Mouse (Mus musculus) v-Abl transformed pro-B cells (cell line): ENCODE measurements at regions not wholly inside any gene's neighbourhood (a gene's known extent, or its start where the extent isn't known, plus 50 kb on each side); places are given as distances from the start of the nearest gene placed in this dataset.

Experiments used
- in situ Hi-C, 2 experiments: fragments of 400-800 bp; cut with MboI; formaldehyde crosslinking; loops; one replicate each; pipeline ENCODE4 v1.15.1; 2025; ENCODE audit not compliant: unreplicated experiment in 2 of 2

DNA sequence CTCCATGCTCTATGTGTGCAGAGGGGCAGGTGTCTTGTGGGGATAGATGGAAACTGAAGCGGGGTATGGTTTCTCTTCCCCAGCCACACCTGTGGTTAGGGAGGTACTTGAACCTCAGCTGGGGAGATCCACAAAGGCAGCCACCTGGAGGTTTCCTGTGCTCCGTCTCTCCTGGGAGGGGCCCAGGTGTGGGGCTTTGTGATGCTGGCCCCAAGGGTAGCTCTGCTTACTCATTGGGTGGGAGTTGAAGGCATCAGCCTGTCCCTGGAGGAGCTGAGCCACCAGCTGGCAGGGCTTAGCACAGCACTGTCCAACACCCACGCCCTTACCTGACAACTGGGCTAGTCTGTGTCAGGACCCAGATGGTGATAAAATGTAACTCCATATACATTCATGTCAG is 81.4 kb downstream of the Lhx2 start:
- in situ Hi-C loops, result no loop called here

DNA sequence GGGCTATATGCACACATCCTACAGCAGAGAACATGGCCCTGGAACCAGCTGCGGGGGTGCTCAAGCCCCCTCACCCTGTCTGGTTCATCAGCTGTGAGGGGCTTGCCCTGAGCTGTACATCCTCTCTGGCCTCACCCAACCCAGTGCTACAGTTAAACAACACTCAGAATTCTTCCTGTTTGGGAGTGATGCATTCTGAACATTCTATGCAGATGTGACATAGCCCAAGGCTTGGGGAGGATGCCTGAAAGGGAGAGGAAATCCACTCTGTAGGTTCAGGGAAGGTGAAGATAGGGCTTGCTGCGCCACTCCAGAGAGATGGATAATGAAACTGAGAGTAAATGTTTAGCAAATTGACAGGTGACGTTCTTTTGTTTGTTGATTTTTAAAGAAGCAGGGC is 83.3 kb downstream of the Lhx2 start:
- in situ Hi-C loops, result no loop called here

DNA sequence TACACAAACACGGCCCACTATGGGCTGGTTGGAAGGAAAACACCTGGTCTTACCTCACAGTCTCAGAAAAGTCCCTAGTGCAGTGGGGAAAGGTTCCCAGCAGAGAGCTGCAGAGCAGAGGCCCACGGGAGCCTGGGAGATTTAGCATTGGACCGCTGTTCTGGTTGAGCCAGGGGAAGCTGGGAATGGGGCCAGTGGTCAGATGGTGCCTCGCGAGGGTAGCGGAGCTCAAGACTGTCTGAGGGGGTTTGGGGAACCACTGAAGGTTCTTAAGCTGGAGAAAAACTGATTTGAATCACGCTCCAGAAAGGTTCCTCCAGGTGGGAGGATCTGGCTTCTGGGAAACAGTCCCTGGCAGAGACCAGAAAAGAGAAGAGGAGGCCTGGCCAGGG is 84.8 kb downstream of the Lhx2 start:
- in situ Hi-C loops, result no loop called here

DNA sequence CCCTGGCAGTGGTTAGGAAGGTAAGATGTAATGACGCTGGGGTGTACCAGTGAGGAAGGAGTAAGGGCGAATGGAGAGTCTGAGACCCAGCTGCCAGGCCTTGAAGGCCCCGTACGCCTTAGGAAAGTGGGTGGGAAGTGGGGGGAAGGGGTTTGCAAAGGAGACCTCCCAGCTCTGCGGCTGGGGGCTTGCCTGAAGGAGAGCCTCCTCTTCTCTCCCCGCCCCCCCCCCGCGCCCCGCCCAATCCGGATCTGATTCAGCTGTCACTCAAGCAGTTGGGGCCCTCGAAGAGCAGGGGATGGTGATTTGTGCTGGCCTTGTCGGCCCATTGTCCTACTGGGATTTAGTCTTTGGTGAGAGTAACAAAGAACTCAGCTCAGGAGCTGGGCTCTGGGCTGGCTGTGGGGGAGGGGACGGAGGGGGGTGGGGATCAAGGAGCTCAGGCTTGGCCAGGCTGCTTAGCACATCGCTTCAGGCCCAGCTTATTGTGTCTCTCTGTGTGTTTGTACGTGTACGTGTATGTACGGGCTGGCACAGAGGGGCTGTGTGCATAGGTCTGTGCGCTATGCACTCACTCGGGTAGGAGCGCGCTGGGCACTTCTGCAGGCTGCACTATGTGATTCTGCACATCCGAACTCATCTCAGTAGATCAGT is 85.3 kb downstream of the Lhx2 start:
- in situ Hi-C loops, result no loop called here

DNA sequence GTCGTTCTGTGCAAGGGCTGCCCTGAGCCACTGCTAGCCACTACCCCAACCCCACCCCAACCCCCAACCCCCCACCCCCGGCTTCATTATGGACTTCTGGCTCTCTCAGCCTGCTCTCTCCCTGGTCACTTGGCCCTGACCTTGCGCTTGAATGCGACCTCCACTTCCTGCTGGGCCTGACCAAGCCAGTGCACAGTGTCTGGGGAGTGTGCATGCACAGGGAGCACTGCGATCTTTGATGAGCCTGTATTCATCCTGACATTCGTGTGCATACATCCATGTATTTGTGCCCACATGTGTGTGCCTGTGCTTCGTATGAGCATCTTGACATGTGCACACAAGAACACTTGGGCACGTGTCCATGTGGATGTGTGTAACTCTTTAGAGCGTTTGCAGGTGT is 85.9 kb downstream of the Lhx2 start:
- in situ Hi-C loops, result loop anchor here (5.0 to 25.0 kb wide), 3 partner anchors 237 to 937 kb away; no protein-coding TSS in a partner anchor

DNA sequence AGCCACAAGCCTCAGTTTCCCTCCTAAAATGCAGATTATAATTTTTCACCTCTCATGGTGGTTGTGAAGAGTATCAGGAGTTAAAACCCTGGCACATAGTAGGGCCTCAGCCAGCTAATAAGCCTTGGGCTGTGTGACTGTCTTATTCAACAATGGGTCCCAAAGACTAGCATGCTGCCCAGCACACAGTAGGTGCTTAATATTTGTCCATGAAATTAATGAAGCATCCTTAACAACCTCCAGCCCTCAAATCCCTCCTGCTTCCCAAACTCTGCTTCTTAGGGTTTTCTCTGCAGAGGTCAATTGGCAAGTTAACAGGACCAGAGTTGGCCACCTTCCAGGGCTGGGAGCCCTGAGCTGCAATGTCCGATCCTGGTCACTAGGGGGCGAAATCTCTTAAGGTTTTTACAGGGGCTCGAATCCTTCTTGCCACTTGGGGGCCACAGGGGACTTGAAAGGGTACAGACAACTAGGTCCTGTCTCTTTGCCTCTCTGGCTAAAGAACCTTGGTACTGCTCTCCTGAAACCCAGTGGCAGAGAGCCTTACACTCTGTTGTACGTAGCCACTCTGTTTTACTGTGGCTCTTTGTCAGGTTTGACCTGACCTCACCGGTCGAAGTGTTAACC is 81.6 kb upstream of the Nek6 start:
- in situ Hi-C loops, result loop anchor here (5.0 to 25.0 kb wide), 6 partner anchors 162 to 945 kb away; no protein-coding TSS in a partner anchor

DNA sequence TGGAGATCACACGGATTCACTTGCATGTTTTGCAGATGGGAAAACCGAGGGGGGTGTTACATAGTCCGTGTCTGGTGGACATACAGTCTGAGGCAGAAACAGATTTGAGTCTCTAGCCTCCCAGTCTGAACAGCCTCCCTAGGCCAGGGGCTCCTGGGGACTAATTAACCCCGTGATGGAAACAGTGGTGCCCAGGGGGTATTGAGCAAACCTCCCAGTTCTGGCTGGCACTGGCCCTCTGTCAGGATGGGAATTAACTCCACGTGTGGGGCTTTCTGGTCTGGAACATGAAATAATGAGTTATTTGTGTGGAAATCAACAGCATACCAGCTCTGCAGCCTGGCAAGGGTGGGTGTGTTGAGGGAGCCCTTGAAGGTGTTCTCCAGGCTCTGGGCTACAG is 79.9 kb upstream of the Nek6 start:
- in situ Hi-C loops, result loop anchor here (5.0 to 25.0 kb wide), 6 partner anchors 161 to 943 kb away; no protein-coding TSS in a partner anchor

DNA sequence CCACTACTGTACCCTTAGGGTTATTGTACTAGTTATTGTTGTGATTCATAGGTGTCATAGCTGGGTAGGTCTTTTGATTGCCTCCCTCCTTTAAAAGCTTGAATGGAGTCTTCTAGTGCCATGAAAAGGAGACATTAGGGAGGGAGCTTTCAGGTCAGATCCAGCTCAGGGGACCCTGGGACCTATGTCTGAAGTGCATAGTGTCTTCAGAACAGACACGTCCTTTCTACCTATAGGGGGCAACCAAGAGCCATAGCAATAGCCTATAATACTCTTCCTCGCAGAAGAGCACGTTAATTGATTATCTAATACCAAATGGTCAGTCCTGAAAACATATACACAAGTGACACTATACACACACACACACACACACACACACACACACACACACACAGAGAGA is 77.7 kb upstream of the Nek6 start:
- in situ Hi-C loops, result loop anchor here (5.0 to 25.0 kb wide), 6 partner anchors 159 to 941 kb away; no protein-coding TSS in a partner anchor

DNA sequence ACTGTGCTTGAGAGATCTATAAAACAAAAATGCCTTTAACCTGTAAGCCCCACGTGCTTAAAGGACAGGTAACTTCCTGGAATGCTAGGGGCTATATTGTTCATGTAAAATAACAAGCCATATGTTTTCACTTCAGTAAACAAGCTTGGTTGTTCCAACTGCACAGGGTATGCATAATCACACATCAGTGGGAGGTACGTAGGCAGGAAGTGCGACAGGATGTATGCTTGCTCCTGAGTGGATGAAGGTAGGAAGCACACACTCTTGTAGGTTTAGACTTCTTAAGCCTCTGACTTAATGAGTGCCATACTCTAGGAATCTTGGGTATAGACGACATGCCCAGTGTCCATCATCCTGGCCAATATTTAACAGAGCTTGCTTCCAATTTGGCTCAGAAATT is 74.7 kb upstream of the Nek6 start:
- in situ Hi-C loops, result loop anchor here (10.0 to 25.0 kb wide), 4 partner anchors 158 to 938 kb away; no protein-coding TSS in a partner anchor

DNA sequence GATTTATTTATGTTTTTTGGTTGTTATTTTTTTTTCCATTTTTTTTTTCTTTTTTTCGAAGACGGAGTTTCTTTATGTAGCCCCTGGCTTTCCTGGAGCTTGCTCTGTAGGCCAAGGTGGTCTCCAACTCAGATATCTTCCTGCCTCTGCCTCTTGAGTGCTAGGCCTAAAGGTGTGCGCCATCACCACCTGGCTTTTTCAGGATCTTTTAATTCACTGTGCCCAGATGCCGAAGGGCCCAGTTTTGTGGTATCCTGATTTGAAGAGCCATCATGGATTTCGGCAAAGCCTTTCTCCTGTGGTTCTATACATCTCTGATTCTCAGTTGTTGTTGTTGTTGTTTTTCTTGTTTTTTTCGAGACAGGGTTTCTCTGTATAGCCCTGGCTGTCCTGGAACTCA is 72.3 kb upstream of the Nek6 start:
- in situ Hi-C loops, result loop anchor here (10.0 to 25.0 kb wide), 4 partner anchors 156 to 936 kb away; no protein-coding TSS in a partner anchor

DNA sequence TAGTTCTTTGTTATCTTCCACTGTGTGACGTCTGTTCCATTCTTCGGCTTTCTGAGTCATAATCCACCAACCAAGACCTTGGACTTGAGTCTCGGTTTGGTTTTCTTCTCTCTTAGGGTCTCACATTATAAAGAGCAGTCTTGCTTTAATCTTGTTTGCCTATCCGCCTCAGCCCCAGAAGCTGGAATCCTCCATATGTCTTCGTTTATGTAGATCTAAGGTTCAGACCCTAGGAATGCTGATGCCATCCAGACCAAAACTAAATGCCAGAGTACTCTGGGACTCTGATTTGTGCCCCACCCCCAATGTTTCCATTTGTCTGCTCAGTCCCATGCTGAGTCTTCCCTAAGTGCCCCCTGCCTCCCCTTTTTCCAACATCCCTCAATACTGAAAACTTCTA is 71.5 kb upstream of the Nek6 start:
- in situ Hi-C loops, result loop anchor here (10.0 to 25.0 kb wide), 4 partner anchors 155 to 935 kb away; no protein-coding TSS in a partner anchor

DNA sequence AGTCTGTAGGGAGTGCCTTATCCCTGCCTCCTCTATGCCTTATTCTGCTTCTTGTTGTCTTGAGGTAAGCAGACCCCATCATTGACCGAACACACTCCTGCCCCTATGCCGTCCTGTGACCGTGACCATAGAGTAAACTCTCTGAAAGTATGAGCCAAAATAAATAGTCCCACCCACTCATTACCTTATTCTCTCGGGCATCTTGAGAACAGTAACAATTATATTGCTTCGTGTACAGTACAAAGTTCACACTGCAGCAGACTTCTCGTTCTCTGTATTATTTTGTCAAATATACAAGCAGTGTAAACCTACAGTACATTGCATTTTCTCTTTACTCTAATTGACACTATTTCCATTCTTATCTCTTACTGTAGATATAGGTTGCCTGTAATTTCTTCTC is 62.4 kb upstream of the Nek6 start:
- in situ Hi-C loops, result loop anchor here (25.0 kb wide), 2 partner anchors 413 to 913 kb away; no protein-coding TSS in a partner anchor

DNA sequence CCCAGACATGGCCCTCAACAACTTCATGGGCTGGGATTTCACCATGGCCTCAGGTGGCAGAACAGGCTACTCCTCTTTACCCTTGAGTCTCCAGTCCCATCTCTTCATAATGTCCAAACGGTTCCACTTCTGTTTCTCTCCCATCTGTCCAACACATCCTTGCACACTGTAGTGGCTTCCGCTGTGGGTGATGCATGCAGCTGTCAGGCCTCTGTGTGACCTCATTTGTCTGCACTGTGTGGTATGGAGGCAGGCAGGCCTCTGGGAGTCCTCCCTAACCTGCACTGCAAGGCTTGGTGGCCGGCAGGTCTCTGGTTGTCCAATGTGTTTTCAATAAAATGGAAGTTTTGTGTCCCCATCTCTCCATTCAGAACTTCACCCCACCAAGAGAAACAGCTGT is 54.9 kb upstream of the Nek6 start:
- in situ Hi-C loops, result loop anchor here in 1 of 2 experiments (10.0 kb wide), 1 partner anchor 128 kb away; no protein-coding TSS in a partner anchor

DNA sequence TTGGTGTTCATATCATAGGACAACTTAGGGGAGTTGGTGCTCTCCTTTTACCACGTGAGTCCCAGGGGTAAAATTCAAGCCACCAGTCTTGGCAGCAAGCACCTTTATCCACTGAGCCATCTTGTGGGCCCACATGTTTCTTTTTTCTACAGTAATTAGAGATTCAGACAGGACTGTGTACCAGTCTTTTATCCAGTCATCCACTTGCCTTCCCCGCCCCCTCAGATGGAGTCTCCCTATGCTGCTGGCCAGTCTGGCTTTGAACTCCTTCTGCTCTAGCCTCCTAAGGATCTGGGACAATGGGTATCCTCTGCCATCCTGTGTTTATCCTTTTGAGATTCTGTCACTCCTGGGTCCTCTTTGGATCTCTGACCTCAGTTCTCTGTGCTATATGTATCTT is 51.1 kb upstream of the Nek6 start:
- in situ Hi-C loops, result no loop called here

DNA sequence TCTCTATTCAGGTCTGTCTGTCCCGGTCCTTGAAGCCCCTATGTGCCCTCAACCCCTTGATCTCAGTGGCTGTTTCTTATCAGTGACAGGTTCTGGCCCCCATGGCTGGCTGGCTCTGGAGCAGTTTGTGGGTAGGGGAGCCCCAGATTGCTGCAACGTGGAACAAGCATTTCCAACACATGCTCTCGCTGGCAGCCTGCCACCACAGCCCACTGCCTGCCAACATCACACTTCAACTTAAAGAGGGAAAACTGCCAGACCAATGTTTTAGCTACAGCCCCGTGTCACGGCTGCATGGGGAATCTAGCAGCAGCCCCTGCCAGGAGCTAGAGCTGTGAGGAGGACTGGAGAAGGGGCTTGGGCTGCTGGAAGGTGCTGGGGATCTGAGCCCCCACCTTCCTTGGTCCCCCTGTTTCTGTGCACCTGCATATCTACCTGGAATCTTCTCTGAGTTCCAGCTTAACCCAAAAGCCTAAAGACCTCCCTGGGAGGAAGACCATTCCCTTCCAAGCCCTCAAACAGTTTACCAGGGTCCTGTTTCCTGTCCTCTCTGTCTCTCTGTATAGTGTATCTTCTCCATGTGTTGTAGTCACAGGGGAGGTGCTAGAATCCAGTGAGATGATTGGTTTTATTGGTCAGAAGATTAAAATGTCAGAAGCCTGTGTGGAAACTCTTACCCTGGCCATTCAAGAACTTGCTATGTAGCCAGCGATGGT is 50.5 kb upstream of the Nek6 start:
- in situ Hi-C loops, result no loop called here
